9 mouse cellular contexts compared by ENCODE assay signal in the genomic region with DNA sequence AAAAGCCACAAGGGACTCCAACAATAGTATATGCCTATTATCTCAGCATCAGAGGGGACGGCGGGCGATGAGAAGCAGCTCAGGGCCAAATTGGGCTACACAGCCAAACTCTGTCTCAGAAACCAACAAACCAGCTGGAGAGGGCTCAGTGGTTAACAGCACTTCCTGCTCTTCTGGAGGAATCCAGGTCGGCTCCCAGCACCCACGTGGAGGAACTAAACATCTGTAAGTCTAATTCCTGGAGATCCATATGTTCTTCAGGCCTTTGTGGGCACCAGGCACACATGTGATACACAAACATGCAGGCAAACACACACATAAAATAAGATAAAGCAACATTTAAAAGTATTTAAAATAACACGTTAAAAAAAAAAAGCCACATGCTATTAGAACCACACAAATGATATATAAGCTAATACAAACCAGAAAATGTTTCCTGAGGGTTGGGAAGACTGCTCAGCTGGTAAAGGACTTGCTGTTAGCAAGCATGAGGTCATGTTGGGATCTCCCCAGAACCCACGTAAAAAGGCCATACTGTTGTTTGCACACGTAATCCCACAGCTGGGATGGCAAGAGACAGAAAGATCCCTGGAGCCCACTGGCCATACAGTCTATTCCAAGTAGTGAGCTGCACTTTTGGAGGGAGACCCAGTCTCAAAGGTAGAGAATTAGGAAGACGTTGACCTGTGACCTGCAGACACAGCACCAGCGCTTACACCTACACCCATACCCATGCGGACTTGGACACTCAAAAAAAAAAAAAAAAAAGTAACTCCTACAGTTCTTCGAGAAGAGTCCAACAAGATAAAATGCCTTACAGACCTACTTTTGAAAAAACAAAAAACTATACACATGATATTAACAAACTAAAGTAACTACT. TPM values are rescaled to one million over a fixed set of nuclear protein-coding genes. Genes with fewer than 3 reads are reported as not detected.
DNase-seq lines count a peak whose midpoint lies in the region; ATAC-seq and TF ChIP-seq lines count a peak whose summit lies in the region.
"Had no signal": no experiment of that assay in that cellular context is flagged by ENCODE, and none has a peak within 500 bp of the region (broad histone marks: within the 10 kb centered on the region; RNA-seq: fewer than 3 reads in every experiment).

No protein-coding gene starts in this region.

- peaks cover 18% of the 10 kb centered on the region for H3K4me1 ChIP-seq in liver, embryonic 11.5 days (replicated peaks; ENCODE audit: control insufficient read depth, insufficient read depth, low read length)
- H3K4me1 ChIP-seq in stomach, postnatal 0 days (replicated peaks; ENCODE audit: control insufficient read depth, insufficient read depth), result 0 out of 2 replicates have a peak, but pooled peaks cover 2% of the 10 kb centered on the region

- 34% methylated on average over 12 of the region's 12 CpGs for WGBS in liver, embryonic 11.5 days
- 36% methylated on average over 12 of the region's 12 CpGs for WGBS in stomach, postnatal 0 days

- H3K9me3 ChIP-seq in liver, embryonic 11.5 days (ENCODE audit: control insufficient read depth, low read length), result no peaks in the 10 kb centered on the region
- H3K9me3 ChIP-seq in stomach, postnatal 0 days (ENCODE audit: control insufficient read depth, low read length), result no peaks in the 10 kb centered on the region

- peak overlapping the region; percentile 95; the same call in 1 of the 2 replicates for H3K27ac ChIP-seq in gastrocnemius, adult 2 months
- H3K27ac ChIP-seq in liver, embryonic 11.5 days (ENCODE audit: low read depth, low read length), result peak overlapping the region; percentile 19; the same call in 1 of the 2 replicates
- no peak overlapping the region; the same call in 1 of the 2 replicates for H3K27ac ChIP-seq in stomach, postnatal 0 days (replicated peaks)

- peaks cover 30% of the 10 kb centered on the region for H3K36me3 ChIP-seq in liver, embryonic 11.5 days (ENCODE audit: control insufficient read depth, insufficient read depth, low read length)
- H3K36me3 ChIP-seq in stomach, postnatal 0 days (ENCODE audit: control insufficient read depth, insufficient read depth, low read length), result peaks cover 7% of the 10 kb centered on the region

- ATAC-seq in liver, embryonic 11.5 days (replicated peaks; ENCODE audit: low FRiP score), result no peak
- no peak for ATAC-seq in stomach, postnatal 0 days (ENCODE audit: low FRiP score, low TSS enrichment)
- no peak for ATAC-seq in frontal cortex, adult (ENCODE audit: low TSS enrichment)

- peak overlapping the region; percentile 96 for H3K4me2 ChIP-seq in liver, embryonic 11.5 days
- peak overlapping the region; percentile 72 for H3K4me2 ChIP-seq in stomach, postnatal 0 days (replicated peaks; ENCODE audit: low read depth)

- peak overlapping the region; percentile 90 for H3K9ac ChIP-seq in liver, embryonic 11.5 days (ENCODE audit: low read depth, low read length)
- peak overlapping the region; percentile 94 for H3K9ac ChIP-seq in stomach, postnatal 0 days (ENCODE audit: low read length)

- intact Hi-C loops in gastrocnemius, adult 2 months (cut with DNase I), result no loop called here

- H3K4me3 ChIP-seq in gastrocnemius, adult 2 months, result peak overlapping the region; percentile 98
- H3K4me3 ChIP-seq in liver, embryonic 11.5 days (ENCODE audit: low read depth, low read length), result peak overlapping the region; percentile 88
- peak overlapping the region; percentile 87 for H3K4me3 ChIP-seq in stomach, postnatal 0 days (ENCODE audit: low read depth, low read length)

- no peak for TF ChIP-seq EP300 in stomach, postnatal 0 days (optimal IDR thresholded peaks at IDR 0.05)

- no peak for DNase-seq in gastrocnemius, adult 2 months
- DNase-seq in gastrocnemius, postnatal 25 days, result no peak
- peak; percentile 14 for DNase-seq in thymus, postnatal 0 days (ENCODE audit: low spot score)
- DNase-seq in thymus, postnatal 14 days, result no peak
- no peak for DNase-seq in liver, embryonic 11.5 days (ENCODE audit: low spot score)
- no peak for DNase-seq in stomach, postnatal 0 days (ENCODE audit: low spot score)
- no peak for DNase-seq in adrenal gland, adult 8-10 months

- no peaks in the 10 kb centered on the region for H3K27me3 ChIP-seq in liver, embryonic 11.5 days (replicated peaks; ENCODE audit: control insufficient read depth, insufficient read depth, low read length)
- no peaks in the 10 kb centered on the region for H3K27me3 ChIP-seq in stomach, postnatal 0 days (ENCODE audit: control insufficient read depth, insufficient read depth, low read length)

- TF ChIP-seq CTCF in gastrocnemius, adult 2 months (IDR thresholded peaks at IDR 0.05), result no peak
- no peak for TF ChIP-seq CTCF in stomach, postnatal 0 days (IDR thresholded peaks at IDR 0.05; ENCODE audit: low read depth)

RNA-seq across cellular contexts. Expression of gene Srp68, which starts 1.2 kb away (rescaled TPM):
- 10 to 100 TPM; 87.7 to 89.2 TPM for total RNA-seq in gastrocnemius, adult 2 months (2021)
- total RNA-seq in gastrocnemius, postnatal 25 days (2021), result 10 to 100 TPM; 65.8 to 75.9 TPM
- 86.4 and 89.0 TPM in 2 replicates for polyA plus RNA-seq in thymus, postnatal 0 days (2015; fragmentation: Nextera tagmentation; extraction: Ambion mirVana)
- polyA plus RNA-seq in liver, embryonic 11.5 days (2014; fragmentation: Nextera tagmentation; extraction: Ambion mirVana), result 88.4 and 89.4 TPM in 2 replicates
- 52.6 and 53.0 TPM in 2 replicates for polyA plus RNA-seq in stomach, postnatal 0 days (2015; fragmentation: Nextera tagmentation; extraction: Ambion mirVana)
- total RNA-seq in adrenal gland, adult 8-10 months (2022), result 10 to 100 TPM; 75.4 to 88.7 (median 83.0) TPM

RNA-seq across cellular contexts. Expression of gene Galr2, which starts 7.9 kb away (rescaled TPM):
- under 1 TPM in 1 of 2 experiments, not detected in 1; 0.33 TPM for total RNA-seq in gastrocnemius, adult 2 months (2021)
- under 1 TPM in 1 of 2 experiments, not detected in 1; 0.31 TPM for total RNA-seq in gastrocnemius, postnatal 25 days (2021)
- polyA plus RNA-seq in thymus, postnatal 0 days (2015; fragmentation: Nextera tagmentation; extraction: Ambion mirVana), result 0.49 and 0.59 TPM in 2 replicates
- polyA plus RNA-seq in liver, embryonic 11.5 days (2014; fragmentation: Nextera tagmentation; extraction: Ambion mirVana), result 0.11 TPM in 1 of 2 replicates, not detected in the other
- 0.68 and 0.76 TPM in 2 replicates for polyA plus RNA-seq in stomach, postnatal 0 days (2015; fragmentation: Nextera tagmentation; extraction: Ambion mirVana)
- under 1 TPM in 3 of 4 experiments, not detected in 1; 0.12 to 0.28 (median 0.13) TPM for total RNA-seq in adrenal gland, adult 8-10 months (2022)
- total RNA-seq: hematopoietic stem cell, adult 5-6 weeks had no signal

RNA-seq across cellular contexts. Expression of gene Exoc7, which starts 34.2 kb away (rescaled TPM):
- 100 to 1,000 TPM in 1 of 2 experiments, 10 to 100 TPM in 1; 74.1 to 106 TPM for total RNA-seq in gastrocnemius, adult 2 months (2021)
- 10 to 100 TPM; 66.5 to 69.1 TPM for total RNA-seq in gastrocnemius, postnatal 25 days (2021)
- polyA plus RNA-seq in thymus, postnatal 0 days (2015; fragmentation: Nextera tagmentation; extraction: Ambion mirVana), result 73.0 and 74.5 TPM in 2 replicates
- polyA plus RNA-seq in liver, embryonic 11.5 days (2014; fragmentation: Nextera tagmentation; extraction: Ambion mirVana), result 47.4 and 51.3 TPM in 2 replicates
- 42.3 and 43.9 TPM in 2 replicates for polyA plus RNA-seq in stomach, postnatal 0 days (2015; fragmentation: Nextera tagmentation; extraction: Ambion mirVana)
- total RNA-seq in adrenal gland, adult 8-10 months (2022), result 10 to 100 TPM; 61.0 to 83.9 (median 72.6) TPM

RNA-seq across cellular contexts. Expression of gene Evpl, which starts 35.0 kb away (rescaled TPM):
- under 1 TPM in 1 of 2 experiments, not detected in 1; 0.14 TPM for total RNA-seq in gastrocnemius, adult 2 months (2021)
- total RNA-seq in gastrocnemius, postnatal 25 days (2021), result under 1 TPM; 0.05 to 0.13 TPM
- polyA plus RNA-seq in thymus, postnatal 0 days (2015; fragmentation: Nextera tagmentation; extraction: Ambion mirVana), result 1.5 and 2.0 TPM in 2 replicates
- polyA plus RNA-seq in liver, embryonic 11.5 days (2014; fragmentation: Nextera tagmentation; extraction: Ambion mirVana), result 0.56 TPM in 2 replicates
- 26.5 and 30.1 TPM in 2 replicates for polyA plus RNA-seq in stomach, postnatal 0 days (2015; fragmentation: Nextera tagmentation; extraction: Ambion mirVana)
- total RNA-seq in adrenal gland, adult 8-10 months (2022), result 1 to 10 TPM; 1.0 to 2.4 (median 2.1) TPM
